Mouse (Mus musculus) MEL (cell line): ENCODE measurements around the gene Siah1b. TPM values are rescaled to one million over a fixed set of nuclear protein-coding genes. Genes with fewer than 3 reads are reported as not detected.

Experiments used
- DNase-seq: peaks from one replicate; pipeline ENCODE4 v3.0.0; 2011; ENCODE audit warnings: low read depth, low spot score
- H3K27ac ChIP-seq: 2 replicates; pipeline ENCODE4 v1.5.1; 2012; ENCODE audit warnings: low read depth, mild to moderate bottlenecking, control low read depth, low read length, moderate library complexity; ENCODE audit not compliant: control insufficient read depth
- H3K27me3 ChIP-seq, 2 experiments: fragments of 150-350 bp in 1 of 2; sonication (generic) in 1 of 2; 2 replicates each; pipeline ENCODE4 v1.6.1; 2012; ENCODE audit warnings: low read length in 2 of 2, mild to moderate bottlenecking in 2 of 2, improper control_type of control experiment in 1 of 2, moderate library complexity in 1 of 2; ENCODE audit not compliant: insufficient read depth in 2 of 2, control insufficient read depth in 1 of 2
- H3K36me3 ChIP-seq, 2 experiments: 2 replicates each; pipeline ENCODE4 v1.6.1; 2012 to 2014; ENCODE audit warnings: low read length in 2 of 2, improper control_type of control experiment in 1 of 2, inconsistent platforms in 1 of 2, mild to moderate bottlenecking in 1 of 2; ENCODE audit not compliant: insufficient read depth in 2 of 2, control insufficient read depth in 1 of 2
- H3K4me1 ChIP-seq, 2 experiments: fragments of 150-350 bp in 1 of 2; sonication (generic) in 1 of 2; 2 replicates each; pipeline ENCODE4 v1.6.1; 2012; ENCODE audit warnings: low read length in 2 of 2, improper control_type of control experiment in 1 of 2, mild to moderate bottlenecking in 1 of 2; ENCODE audit not compliant: insufficient read depth in 2 of 2, control insufficient read depth in 1 of 2
- H3K4me3 ChIP-seq, 2 experiments: fragments of 150-350 bp in 1 of 2; sonication (generic) in 1 of 2; 2 replicates each; pipeline ENCODE4 v1.5.1; 2012; ENCODE audit warnings: low read depth in 2 of 2, low read length in 2 of 2, mild to moderate bottlenecking in 2 of 2, moderate library complexity in 2 of 2, control low read depth in 1 of 2, improper control_type of control experiment in 1 of 2; ENCODE audit not compliant: control insufficient read depth in 1 of 2, insufficient read depth in 1 of 2
- H3K79me2 ChIP-seq: 2 replicates; pipeline ENCODE4 v1.6.1; 2012; ENCODE audit warnings: mild to moderate bottlenecking, low read length, moderate library complexity; ENCODE audit not compliant: control insufficient read depth, poor library complexity, insufficient read depth
- H3K9ac ChIP-seq: 2 replicates; pipeline ENCODE4 v1.6.1; 2012; ENCODE audit warnings: low read depth, mild to moderate bottlenecking, control low read depth, low read length, moderate library complexity; ENCODE audit not compliant: control insufficient read depth, poor library complexity, severe bottlenecking
- H3K9me3 ChIP-seq: fragments of 150-350 bp; sonication (generic); replicated peaks from 2 replicates; pipeline ENCODE4 v1.6.1; 2012; ENCODE audit warnings: mild to moderate bottlenecking, low read length, improper control_type of control experiment, moderate library complexity; ENCODE audit not compliant: insufficient read depth
- BHLHE40 ChIP-seq: IDR thresholded peaks from 2 replicates; pipeline ENCODE4 v1.6.1; 2012; ENCODE audit warnings: low read depth, mild to moderate bottlenecking, inconsistent platforms, low read length, improper control_type of control experiment, borderline replicate concordance
- CHD1 ChIP-seq: IDR thresholded peaks from 2 replicates; pipeline ENCODE4 v1.6.1; 2012; ENCODE audit warnings: low read depth, mild to moderate bottlenecking, inconsistent platforms, low read length, improper control_type of control experiment
- CHD2 ChIP-seq: IDR thresholded peaks from 2 replicates; pipeline ENCODE4 v1.6.1; 2011; ENCODE audit warnings: low read length, improper control_type of control experiment
- E2F4 ChIP-seq: IDR thresholded peaks from 2 replicates; pipeline ENCODE4 v1.6.1; 2011; ENCODE audit warnings: low read depth, low read length, improper control_type of control experiment, borderline replicate concordance
- ELF1 ChIP-seq: IDR thresholded peaks from 2 replicates; pipeline ENCODE4 v1.6.1; 2014; ENCODE audit warnings: low read depth, mild to moderate bottlenecking, inconsistent platforms, low read length, improper control_type of control experiment, moderate library complexity
- EP300 ChIP-seq, 2 experiments: IDR thresholded peaks; 2 replicates each; pipeline ENCODE4 v1.6.1; 2011; ENCODE audit warnings: improper control_type of control experiment in 2 of 2, low read length in 2 of 2, low read depth in 1 of 2, mild to moderate bottlenecking in 1 of 2
- ETS1 ChIP-seq: IDR thresholded peaks from 2 replicates; pipeline ENCODE4 v1.6.1; 2012; ENCODE audit warnings: low read depth, mild to moderate bottlenecking, inconsistent platforms, low read length, improper control_type of control experiment, moderate library complexity
- GABPA ChIP-seq: IDR thresholded peaks from 2 replicates; pipeline ENCODE4 v1.6.1; 2012; ENCODE audit warnings: low read depth, mild to moderate bottlenecking, inconsistent platforms, low read length, improper control_type of control experiment, moderate library complexity
- GATA1 ChIP-seq: IDR thresholded peaks from 2 replicates; pipeline ENCODE4 v1.6.1; 2011; ENCODE audit warnings: low read depth, low read length, improper control_type of control experiment
- JUND ChIP-seq: IDR thresholded peaks from 2 replicates; pipeline ENCODE4 v1.6.1; 2011; ENCODE audit warnings: low read depth, mild to moderate bottlenecking, improper control_type of control experiment, low read length
- MAFK ChIP-seq: IDR thresholded peaks from 2 replicates; pipeline ENCODE4 v1.6.1; 2011; ENCODE audit warnings: low read depth, mild to moderate bottlenecking, low read length, improper control_type of control experiment, borderline replicate concordance
- MAZ ChIP-seq: IDR thresholded peaks from 2 replicates; pipeline ENCODE4 v1.6.1; 2012; ENCODE audit warnings: low read depth, mild to moderate bottlenecking, inconsistent platforms, low read length, improper control_type of control experiment
- MXI1 ChIP-seq: IDR thresholded peaks from 2 replicates; pipeline ENCODE4 v1.6.1; 2011; ENCODE audit warnings: mild to moderate bottlenecking, low read depth, low read length, improper control_type of control experiment
- MYB ChIP-seq: IDR thresholded peaks from 2 replicates; pipeline ENCODE4 v1.6.1; 2011; ENCODE audit warnings: mild to moderate bottlenecking, low read depth, low read length, improper control_type of control experiment
- MYC ChIP-seq: IDR thresholded peaks from 2 replicates; pipeline ENCODE4 v1.6.1; 2011; ENCODE audit warnings: low read depth, mild to moderate bottlenecking, low read length, improper control_type of control experiment, moderate library complexity
- NELFE ChIP-seq: IDR thresholded peaks from 2 replicates; pipeline ENCODE4 v1.6.1; 2011; ENCODE audit warnings: low read depth, low read length, improper control_type of control experiment
- NRF1 ChIP-seq: IDR thresholded peaks from 2 replicates; pipeline ENCODE4 v1.6.1; 2014; ENCODE audit warnings: low read depth, mild to moderate bottlenecking, inconsistent platforms, low read length, improper control_type of control experiment, moderate library complexity; ENCODE audit not compliant: poor library complexity, insufficient read depth, severe bottlenecking
- POLR2A ChIP-seq, 2 experiments: IDR thresholded peaks; 2 replicates each; pipeline ENCODE4 v1.6.1; 2011 to 2012; ENCODE audit warnings: low read length in 2 of 2, mild to moderate bottlenecking in 2 of 2, control low read depth in 1 of 2, improper control_type of control experiment in 1 of 2, low read depth in 1 of 2, moderate library complexity in 1 of 2; ENCODE audit not compliant: control insufficient read depth in 1 of 2, insufficient read depth in 1 of 2, poor library complexity in 1 of 2
- RCOR1 ChIP-seq: IDR thresholded peaks from 2 replicates; pipeline ENCODE4 v1.6.1; 2012; ENCODE audit warnings: low read depth, mild to moderate bottlenecking, inconsistent platforms, low read length, improper control_type of control experiment
- SIN3A ChIP-seq: IDR thresholded peaks from 2 replicates; pipeline ENCODE4 v1.6.1; 2012; ENCODE audit warnings: low read length, improper control_type of control experiment, inconsistent platforms
- SMC3 ChIP-seq: IDR thresholded peaks from 2 replicates; pipeline ENCODE4 v1.6.1; 2011; ENCODE audit warnings: low read depth, low read length, improper control_type of control experiment
- TBP ChIP-seq: IDR thresholded peaks from 2 replicates; pipeline ENCODE4 v1.8.0; 2011; ENCODE audit warnings: low read depth, low read length, improper control_type of control experiment
- USF1 ChIP-seq: IDR thresholded peaks from 2 replicates; pipeline ENCODE4 v1.6.1; 2014; ENCODE audit warnings: low read depth, mild to moderate bottlenecking, inconsistent platforms, low read length, improper control_type of control experiment, moderate library complexity
- USF2 ChIP-seq, 2 experiments: IDR thresholded peaks; 2 replicates each; pipeline ENCODE4 v1.6.1; 2011 to 2012; ENCODE audit warnings: improper control_type of control experiment in 2 of 2, low read length in 2 of 2, borderline replicate concordance in 1 of 2, inconsistent platforms in 1 of 2, low read depth in 1 of 2, mild to moderate bottlenecking in 1 of 2; ENCODE audit not compliant: insufficient read depth in 1 of 2
- ZKSCAN1 ChIP-seq: IDR thresholded peaks from 2 replicates; pipeline ENCODE4 v1.6.1; 2012; ENCODE audit warnings: low read depth, mild to moderate bottlenecking, inconsistent platforms, low read length, improper control_type of control experiment, moderate library complexity
- ZMIZ1 ChIP-seq: IDR thresholded peaks from 2 replicates; pipeline ENCODE4 v1.6.1; 2012; ENCODE audit warnings: low read depth, mild to moderate bottlenecking, inconsistent platforms, low read length, improper control_type of control experiment, moderate library complexity
- ZNF384 ChIP-seq: IDR thresholded peaks from 2 replicates; pipeline ENCODE4 v1.6.1; 2012; ENCODE audit warnings: low read depth, mild to moderate bottlenecking, inconsistent platforms, low read length, improper control_type of control experiment
- polyA plus RNA-seq, 2 experiments: library from polyadenylated mRNA; stranded (reverse) in 1 of 2; unstranded in 1 of 2; fragments of >175 nt in 1 of 2; fragments of >200 nt in 1 of 2; gene quantifications; 2 replicates each; pipeline versions ENCODE4 v1.2.1 to v1.2.4; 2012; ENCODE audit warnings: low replicate concordance in 2 of 2, low read depth in 1 of 2; ENCODE audit not compliant: insufficient read length in 2 of 2, insufficient read depth in 1 of 2, missing spikeins in 1 of 2
- total RNA-seq: library from RNA; depleted of rRNA; stranded (reverse); fragments of 300-350 nt; gene quantifications from 2 replicates; pipeline ENCODE4 v1.2.3, GENCODE M21; 2012

The Siah1b gene
- total and polyA plus RNA-seq, 3 experiments = 54.2 to 65.1 TPM; not detected in 1

- Histone ChIP-seq H3K9ac (no peak overlapping the region), H3K4me3 (no peak overlapping the region), H3K9me3 (no peaks in the 10 kb centered on the region), H3K36me3 (peaks cover 0 to 2% of the 10 kb centered on the region in 2 experiments; a peak in 2 of 4 replicates), H3K79me2 (no peaks in the 10 kb centered on the region), H3K27me3 (no peaks in the 10 kb centered on the region), H3K27ac (no peak overlapping the region), H3K4me1 (no peaks in the 10 kb centered on the region)
- TF ChIP-seq ZKSCAN1 (no peak), ZMIZ1 (no peak), E2F4 (no peak), MAFK (no peak), SMC3 (no peak), NELFE (no peak), USF1 (no peak), GABPA (no peak), MXI1 (no peak), SIN3A (no peak), MYB (no peak), CHD2 (no peak), GATA1 (no peak)
- no peak for DNase-seq
These were observed 43.8 kb downstream of the Siah1b start for GRCm38 (mm10) chrX:164032526-164032925.

GRCm38 (mm10) chrX:164027607-164028289 is 48.5 kb downstream of the Siah1b start, which contains the start of gene Car5b:
TSS of gene Car5b (minus strand) at chrX:164027997.
- no peaks in the 10 kb centered on the region; a peak in 1 of 4 replicates for H3K27me3 ChIP-seq
- peaks cover 0 to 7% of the 10 kb centered on the region in 2 experiments; a peak in 2 of 4 replicates for H3K4me1 ChIP-seq
- peaks cover 0 to 4% of the 10 kb centered on the region in 2 experiments; a peak in 2 of 4 replicates for H3K36me3 ChIP-seq
- no peaks in the 10 kb centered on the region for H3K9me3 ChIP-seq
- TF ChIP-seq SIN3A (no peak), GABPA (no peak), RCOR1 (no peak), NRF1 (no peak), MAZ (no peak; the same call in 1 of the 2 replicates), EP300 (IDR thresholded peaks at IDR 0.05; ENCODE audit: low read depth in 1 of 2, low read length in 2 of 2) (no peak), POLR2A (IDR thresholded peaks at IDR 0.05; ENCODE audit: control insufficient read depth in 1 of 2, insufficient read depth in 1 of 2, low read depth in 1 of 2, low read length in 2 of 2, poor library complexity in 1 of 2) (no peak), BHLHE40 (no peak), ELF1 (no peak), ETS1 (no peak), TBP (no peak), JUND (no peak), CHD1 (no peak), ZNF384 (no peak), USF2 (IDR thresholded peaks at IDR 0.05; ENCODE audit: borderline replicate concordance in 1 of 2, insufficient read depth in 1 of 2, low read depth in 1 of 2, low read length in 2 of 2) (no peak), NELFE (no peak), MYC (no peak)
- no peak within 1 kb of the TSS for H3K27ac ChIP-seq
- H3K4me3 ChIP-seq = peak within 1 kb of the TSS; percentile 57 to 59
- peak within 1 kb of the TSS; percentile 29; the same call in 1 of the 2 replicates for H3K9ac ChIP-seq
- H3K79me2 ChIP-seq = no peaks in the 10 kb centered on the region
- DNase-seq = peak; percentile 95
